Mouse (Mus musculus): ENCODE data around the gene Dock4. TPM values are rescaled to one million over a fixed set of nuclear protein-coding genes. Genes with fewer than 3 reads are reported as not detected.

Dock4 gene
- total RNA-seq, 1 experiment from 2014 or later: 20.7 TPM

DNA sequence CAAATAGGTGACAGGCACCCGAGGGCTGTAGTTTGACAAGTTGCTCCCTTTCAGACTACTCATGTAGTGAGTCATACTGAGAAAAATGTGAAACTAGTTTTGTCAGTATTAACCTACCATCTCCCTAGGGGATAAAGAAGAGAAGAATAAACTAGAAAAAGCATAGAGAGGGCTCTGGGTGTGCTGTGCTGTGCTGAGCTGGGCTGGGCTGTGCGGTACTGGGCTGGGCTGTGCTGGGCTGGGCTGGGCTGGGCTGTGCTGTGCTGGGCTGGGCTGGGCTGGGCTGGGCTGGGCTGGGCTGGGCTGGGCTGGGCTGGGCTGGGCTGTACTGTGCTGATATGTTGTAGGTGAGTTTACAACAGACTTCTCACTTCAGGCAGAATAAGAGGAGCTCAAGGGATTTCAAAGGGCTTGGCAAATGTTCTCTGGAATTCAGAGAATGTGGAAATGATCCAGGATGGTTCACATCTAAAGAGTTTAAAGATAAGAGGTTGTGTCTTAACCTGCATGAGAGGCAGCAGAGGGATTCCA lies 442.6 kb downstream of the Dock4 start:
- no peak for DNase-seq

DNA sequence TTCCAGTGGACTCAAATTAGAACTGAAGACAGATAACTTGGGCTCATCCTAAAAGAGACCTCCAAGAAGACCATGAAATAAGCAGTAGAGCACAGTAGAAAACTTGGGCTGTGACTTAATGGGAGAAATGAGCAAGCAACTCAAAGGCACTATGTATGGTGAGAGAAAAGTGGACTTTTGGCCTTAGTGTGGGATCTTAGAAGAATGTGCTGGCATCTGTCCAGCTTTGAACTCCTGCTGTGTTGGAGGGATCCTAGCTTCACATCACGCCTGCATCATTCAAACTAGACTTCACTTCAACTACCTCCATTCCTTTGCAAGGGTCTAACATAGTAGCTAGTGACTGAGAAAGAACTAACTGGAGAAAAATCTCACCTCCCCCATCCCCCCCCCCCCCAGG lies 443.1 kb downstream of the Dock4 start:
- no peak for DNase-seq

DNA sequence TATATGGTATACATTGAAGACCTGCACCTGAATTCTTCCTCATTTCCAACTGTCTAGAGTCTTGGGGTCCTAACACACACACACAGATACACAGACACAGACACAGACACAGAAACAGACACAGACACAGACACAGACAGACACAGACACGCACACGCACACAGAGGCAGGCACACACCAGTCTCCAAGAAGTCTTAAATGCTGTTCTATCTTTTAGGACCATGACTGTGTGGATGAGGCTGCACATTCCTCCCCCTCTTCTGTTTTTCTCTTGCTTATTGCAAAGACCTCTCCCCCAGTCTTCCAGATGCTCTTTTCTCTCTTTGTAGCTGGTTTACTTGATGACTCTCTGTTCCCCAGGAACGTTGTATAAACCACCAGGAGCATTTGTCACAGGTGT lies 443.8 kb downstream of the Dock4 start:
- DNase-seq: no peak

DNA sequence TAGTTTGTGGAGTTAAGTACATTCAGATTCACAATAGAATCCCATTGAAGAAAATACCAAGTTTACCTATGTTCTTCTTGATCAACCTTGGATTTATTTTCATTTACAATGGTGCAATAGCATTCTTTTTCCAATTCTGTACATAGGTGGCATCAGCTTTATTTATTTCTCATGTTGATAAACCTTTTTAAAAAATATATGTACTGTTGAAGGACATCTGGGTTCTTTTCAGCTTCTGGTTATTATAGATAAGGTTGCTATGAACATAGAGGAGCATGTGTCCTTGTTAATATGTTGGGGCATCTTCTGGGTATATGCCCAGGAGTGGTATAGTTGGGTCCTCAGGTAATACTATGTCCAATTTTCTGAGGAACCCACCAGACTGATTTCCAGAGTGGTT lies 445.4 kb downstream of the Dock4 start:
- no peak for DNase-seq

DNA sequence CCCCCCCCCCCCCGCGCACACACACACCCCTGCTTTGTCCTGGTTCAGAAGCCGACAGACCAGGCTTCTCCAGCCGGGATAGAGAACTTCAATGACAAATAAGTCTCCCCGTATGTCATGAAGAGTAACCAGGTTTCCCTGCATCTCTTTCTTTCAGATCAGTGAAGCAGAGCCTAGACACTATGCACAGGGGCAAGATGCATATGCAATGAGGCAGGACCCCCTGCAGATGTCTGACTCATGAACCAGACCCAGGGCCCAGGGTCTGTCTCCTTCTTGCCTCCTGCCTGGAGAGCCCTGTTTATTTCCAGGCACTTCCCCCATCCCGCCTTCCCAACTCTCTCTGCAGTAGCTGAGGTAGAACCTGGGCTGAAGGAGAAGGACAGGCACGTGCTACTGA lies 448.0 kb downstream of the Dock4 start:
- DNase-seq: no peak

DNA sequence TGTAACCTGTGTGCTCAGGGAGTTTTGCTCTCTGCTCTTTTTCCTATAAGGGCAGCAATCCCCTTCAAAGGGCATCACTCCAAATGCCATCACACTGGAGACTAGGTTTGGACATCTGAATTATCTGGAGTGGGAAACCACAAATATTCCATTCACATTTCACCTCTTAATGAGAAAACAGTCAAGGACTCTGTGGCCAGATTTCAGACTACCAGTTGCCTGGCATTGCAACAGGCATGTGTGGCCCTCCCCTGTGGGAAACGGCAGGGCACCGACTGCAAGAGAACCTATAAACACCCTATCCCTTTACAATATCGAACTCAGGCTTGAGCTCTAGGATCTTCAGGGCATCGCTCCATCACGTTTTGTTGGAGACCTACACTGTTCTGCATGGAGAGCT lies 448.9 kb downstream of the Dock4 start:
- DNase-seq: no peak

Other genes with a start within 250 kb of the Dock4 start
- 0.43 TPM in 1 of 2 replicates, not detected in the other for gene Lsmem1, start 246.5 kb upstream of the Dock4 start, total RNA-seq (2021)
- gene Ifrd1, start 197.4 kb upstream of the Dock4 start, total RNA-seq (2021): 118 and 133 TPM in 2 replicates
- 15.1 and 23.8 TPM in 2 replicates for gene Zfp277, start 50 bp upstream of the Dock4 start, total RNA-seq (2021)

Data from adrenal gland, postnatal 25 days (tissue).